Mouse (Mus musculus): ENCODE measurements around the gene Tenm4. TPM values are rescaled to one million over a fixed set of nuclear protein-coding genes. Genes with fewer than 3 reads are reported as not detected.

Tenm4 gene
- polyA plus RNA-seq, 1 experiment from 2014 or later, result 42.7 TPM

DNA sequence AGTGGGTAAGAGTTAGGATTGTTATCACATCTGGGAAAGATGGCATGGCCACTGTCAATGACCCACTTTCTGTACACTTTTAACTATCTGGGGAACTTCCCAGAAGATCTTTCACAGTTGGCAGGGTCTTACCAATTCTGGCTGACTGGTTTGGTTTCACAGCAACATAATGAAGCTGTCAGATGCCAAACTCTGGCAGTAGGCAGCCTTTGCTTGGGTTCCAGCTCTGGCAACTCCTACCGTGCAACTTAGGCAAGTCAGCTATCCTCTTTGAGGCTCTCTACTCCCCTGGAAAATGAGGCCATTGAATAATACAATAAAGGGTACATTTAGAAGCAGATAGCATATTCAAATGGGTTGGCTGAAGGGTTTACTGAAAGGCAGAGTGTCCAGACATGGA lies 226.9 kb downstream of the Tenm4 start:
- H3K9ac ChIP-seq, result no peak overlapping the region
- H3K27me3 ChIP-seq, result no peaks in the 10 kb centered on the region
- H3K4me2 ChIP-seq, result no peak overlapping the region
- no peak overlapping the region for H3K27ac ChIP-seq
- H3K4me3 ChIP-seq (replicated peaks), result no peak overlapping the region
- WGBS, result 96% methylated on average over 1 of the region's 1 CpGs
- no peaks in the 10 kb centered on the region for H3K36me3 ChIP-seq
- H3K9me3 ChIP-seq (replicated peaks), result no peaks in the 10 kb centered on the region
- ATAC-seq (replicated peaks; ENCODE audit: low FRiP score), result no peak
- peaks cover 13% of the 10 kb centered on the region for H3K4me1 ChIP-seq

DNA sequence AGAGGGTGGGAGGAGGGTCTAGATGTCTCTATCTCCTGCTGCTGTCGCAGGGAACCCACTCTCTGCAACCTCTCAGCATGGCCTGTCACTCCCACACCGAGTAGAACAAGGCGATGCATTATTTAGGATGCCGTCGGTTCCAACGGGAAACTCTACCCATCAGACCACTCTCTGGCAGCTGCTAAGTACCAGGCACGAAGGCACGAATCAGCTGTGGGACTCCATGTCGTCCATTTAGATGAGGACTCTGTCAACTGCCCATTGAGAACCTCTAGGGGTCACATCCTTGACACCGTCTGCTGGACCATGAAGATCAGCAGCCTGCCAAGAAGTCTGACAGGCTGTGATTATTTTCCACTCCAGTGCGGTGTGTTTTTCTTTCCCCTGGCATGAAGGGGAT lies 229.4 kb downstream of the Tenm4 start:
- peak; percentile 92 for ATAC-seq (replicated peaks; ENCODE audit: low FRiP score)

DNA sequence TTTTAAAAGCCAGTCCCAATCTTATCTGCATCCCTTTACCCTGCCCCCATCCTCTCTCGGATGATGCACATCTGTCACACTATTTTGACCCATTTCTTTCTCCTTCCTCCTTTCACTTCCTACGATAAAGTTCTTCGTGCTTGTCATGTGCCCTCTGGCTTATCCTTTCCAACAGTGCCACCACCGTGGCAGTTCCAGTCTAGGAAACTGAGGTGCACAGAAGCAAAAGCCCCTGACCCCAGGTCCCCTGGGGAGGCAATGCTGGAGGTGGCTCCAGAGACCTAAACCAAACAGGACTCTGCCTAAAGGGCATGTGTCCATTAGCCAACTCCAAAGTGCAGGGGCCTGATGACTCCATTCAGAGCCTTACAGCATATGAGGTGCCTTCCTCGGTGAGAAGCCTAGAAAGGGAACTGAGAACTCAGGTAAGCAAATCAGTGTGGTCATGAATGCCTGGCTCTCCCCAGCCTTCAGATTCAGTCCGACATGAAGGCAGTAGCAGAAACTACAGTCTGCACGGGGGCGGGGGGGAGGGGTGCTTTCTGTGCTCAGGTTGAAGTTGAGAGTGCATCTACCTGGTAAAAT lies 235.7 kb downstream of the Tenm4 start:
- Histone ChIP-seq H3K36me3 (no peaks in the 10 kb centered on the region), H3K9me3 (replicated peaks) (no peaks in the 10 kb centered on the region), H3K4me3 (replicated peaks) (no peak overlapping the region), H3K27ac (no peak overlapping the region), H3K4me1 (peaks cover 22% of the 10 kb centered on the region), H3K4me2 (no peak overlapping the region), H3K27me3 (no peaks in the 10 kb centered on the region), H3K9ac (no peak overlapping the region)
- ATAC-seq (replicated peaks; ENCODE audit: low FRiP score), result no peak
- WGBS, result 66% methylated on average over 8 of the region's 8 CpGs

More for the DNA sequence above, 229.4 kb downstream of the Tenm4 start:
- H3K4me1 ChIP-seq, result peaks cover 11% of the 10 kb centered on the region
- no peak overlapping the region for H3K27ac ChIP-seq
- H3K4me2 ChIP-seq, result no peak overlapping the region
- WGBS, result 17% methylated on average over 11 of the region's 11 CpGs
- no peak overlapping the region for H3K9ac ChIP-seq
- no peaks in the 10 kb centered on the region for H3K9me3 ChIP-seq (replicated peaks)
- no peaks in the 10 kb centered on the region for H3K36me3 ChIP-seq
- no peak overlapping the region for H3K4me3 ChIP-seq (replicated peaks)
- no peaks in the 10 kb centered on the region for H3K27me3 ChIP-seq

DNA sequence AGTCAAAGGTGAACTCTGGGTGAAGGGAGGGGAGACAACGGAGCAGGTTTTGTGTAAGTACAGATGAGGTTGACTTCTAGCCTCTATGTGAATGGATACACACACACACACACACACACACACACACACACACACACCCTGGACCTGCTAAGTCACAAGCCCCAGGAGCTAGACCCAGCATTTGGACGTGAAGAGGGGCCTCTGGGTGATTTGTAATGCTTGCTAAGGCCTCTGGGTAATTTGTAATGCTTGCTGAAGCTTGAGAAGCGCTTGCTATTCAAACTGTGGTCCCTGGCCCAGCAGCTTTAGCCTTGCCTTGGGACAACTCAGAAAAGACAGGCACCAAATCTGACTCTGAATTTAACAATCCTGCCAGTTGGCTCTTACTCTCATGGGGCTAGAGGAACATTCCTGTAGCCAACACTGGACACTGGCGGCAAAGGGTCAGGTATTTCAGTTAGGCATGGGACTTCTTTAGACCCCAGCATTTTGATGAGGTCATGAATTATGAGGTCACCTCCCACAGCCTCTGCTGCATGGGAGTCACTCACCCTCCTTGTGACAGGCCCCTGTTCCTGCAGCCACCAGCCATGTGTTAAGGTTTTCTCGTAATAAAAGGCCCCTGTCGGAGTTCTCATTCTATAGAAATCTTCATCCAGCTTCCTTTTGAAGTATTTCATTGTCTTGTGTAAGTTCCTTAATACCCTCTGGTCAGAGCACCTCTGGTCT lies 237.3 kb downstream of the Tenm4 start:
- H3K4me2 ChIP-seq, result no peak overlapping the region
- no peak overlapping the region for H3K4me3 ChIP-seq (replicated peaks)
- no peak overlapping the region for H3K27ac ChIP-seq
- H3K4me1 ChIP-seq, result peaks cover 31% of the 10 kb centered on the region
- H3K9me3 ChIP-seq (replicated peaks), result no peaks in the 10 kb centered on the region
- ATAC-seq (replicated peaks; ENCODE audit: low FRiP score), result peak; percentile 62; the same call in 1 of the 2 replicates
- H3K9ac ChIP-seq, result no peak overlapping the region
- H3K36me3 ChIP-seq, result no peaks in the 10 kb centered on the region
- H3K27me3 ChIP-seq, result no peaks in the 10 kb centered on the region
- WGBS, result 50% methylated on average over 6 of the region's 6 CpGs

DNA sequence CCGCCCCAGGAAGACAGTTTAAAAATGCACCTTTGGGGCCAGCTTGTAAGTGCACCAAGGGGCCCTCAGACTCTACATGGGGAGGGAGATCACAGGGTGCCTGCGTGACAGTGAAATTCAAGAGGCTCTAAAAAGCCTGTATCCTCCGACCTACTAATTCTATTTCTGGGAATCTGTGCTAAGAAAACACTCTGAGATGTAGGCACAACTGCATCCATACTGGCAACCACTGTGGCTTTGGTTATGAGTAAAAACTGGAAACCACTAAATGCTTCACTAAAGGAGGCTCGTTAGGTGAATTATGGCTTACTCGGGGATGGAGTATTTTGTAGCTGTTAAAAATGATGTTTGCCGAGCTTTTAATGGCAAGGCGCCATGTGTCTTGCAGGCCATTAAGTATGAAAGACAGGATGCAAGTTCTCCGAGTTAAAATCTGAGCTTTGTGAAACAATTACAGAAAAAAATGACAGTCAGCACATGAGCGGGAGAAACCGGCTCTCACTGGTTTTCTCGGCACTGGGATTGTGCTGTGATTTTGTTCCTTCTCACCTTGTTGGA lies 238.4 kb downstream of the Tenm4 start:
- Histone ChIP-seq H3K36me3 (no peaks in the 10 kb centered on the region), H3K9me3 (replicated peaks) (no peaks in the 10 kb centered on the region), H3K9ac (no peak overlapping the region), H3K4me2 (no peak overlapping the region), H3K27ac (no peak overlapping the region), H3K27me3 (no peaks in the 10 kb centered on the region), H3K4me3 (replicated peaks) (no peak overlapping the region), H3K4me1 (peaks cover 41% of the 10 kb centered on the region)
- 37% methylated on average over 11 of the region's 11 CpGs for WGBS
- ATAC-seq (replicated peaks; ENCODE audit: low FRiP score), result no peak

DNA sequence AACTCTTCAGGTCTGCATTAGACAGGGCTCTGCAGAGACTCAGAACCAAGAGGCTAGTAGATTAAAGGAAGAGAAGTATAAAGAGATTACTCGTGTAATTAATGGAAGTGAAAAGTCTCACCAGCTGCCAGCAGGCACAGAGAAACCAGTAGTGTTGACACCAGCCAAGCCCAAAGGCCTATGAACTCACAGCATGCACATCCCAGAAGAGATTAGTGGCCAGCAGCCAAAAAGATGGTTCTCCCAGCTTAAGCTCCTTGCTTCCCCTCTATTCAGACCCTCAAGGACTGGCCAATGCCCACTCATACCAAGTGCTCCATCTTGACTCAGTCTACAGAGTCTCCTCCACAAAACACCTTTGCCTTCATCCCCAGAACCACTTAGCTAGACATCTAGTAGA lies 242.8 kb downstream of the Tenm4 start:
- Histone ChIP-seq H3K36me3 (no peaks in the 10 kb centered on the region), H3K9me3 (replicated peaks) (no peaks in the 10 kb centered on the region), H3K27me3 (no peaks in the 10 kb centered on the region), H3K4me1 (peaks cover 59% of the 10 kb centered on the region), H3K27ac (peak overlapping the region; percentile 37), H3K4me3 (replicated peaks) (no peak overlapping the region), H3K4me2 (no peak overlapping the region), H3K9ac (no peak overlapping the region)
- 71% methylated on average over 1 of the region's 1 CpGs for WGBS
- no peak for ATAC-seq (replicated peaks; ENCODE audit: low FRiP score)

DNA sequence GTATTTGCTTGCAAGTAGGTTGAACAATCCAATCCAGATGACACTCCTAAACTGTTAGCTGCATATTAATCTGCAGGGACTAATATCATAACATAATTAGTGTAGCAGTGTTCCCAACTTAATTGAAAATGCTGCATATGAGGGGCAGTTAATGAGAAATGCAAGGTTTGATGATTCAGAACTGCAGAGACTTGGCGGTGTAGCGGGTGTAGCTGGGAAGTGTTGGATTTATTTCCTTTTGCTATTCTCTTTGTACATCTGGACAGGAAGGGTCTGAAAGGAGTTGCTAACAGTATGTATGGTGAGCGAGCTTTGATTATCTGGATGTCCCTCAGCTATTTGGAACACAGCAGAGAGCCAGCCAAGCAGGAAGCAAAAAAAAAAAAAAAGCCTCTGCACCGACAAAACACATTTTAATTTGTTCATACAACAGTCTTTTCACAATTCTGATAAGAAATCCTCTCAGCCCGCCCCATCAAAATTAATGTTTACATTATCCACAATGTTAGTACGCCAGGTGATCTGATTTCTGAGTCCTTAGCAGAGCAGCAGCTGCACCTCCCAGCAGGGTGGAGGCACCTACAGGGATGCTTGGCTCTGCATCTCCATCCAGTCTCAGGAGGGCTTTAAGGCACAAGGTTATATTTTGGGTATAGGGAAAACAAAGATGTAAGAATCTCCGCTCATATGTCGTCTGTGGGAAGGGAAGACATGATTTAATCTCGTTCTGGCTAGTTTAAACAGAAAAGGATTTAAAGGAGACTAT lies 243.4 kb downstream of the Tenm4 start:
- 65% methylated on average over 9 of the region's 9 CpGs for WGBS
- ATAC-seq (replicated peaks; ENCODE audit: low FRiP score), result no peak
- Histone ChIP-seq H3K4me1 (peaks cover 56% of the 10 kb centered on the region), H3K4me2 (no peak overlapping the region), H3K36me3 (no peaks in the 10 kb centered on the region), H3K9me3 (replicated peaks) (no peaks in the 10 kb centered on the region), H3K27me3 (no peaks in the 10 kb centered on the region), H3K9ac (no peak overlapping the region), H3K4me3 (replicated peaks) (no peak overlapping the region), H3K27ac (peak overlapping the region; percentile 37)

DNA sequence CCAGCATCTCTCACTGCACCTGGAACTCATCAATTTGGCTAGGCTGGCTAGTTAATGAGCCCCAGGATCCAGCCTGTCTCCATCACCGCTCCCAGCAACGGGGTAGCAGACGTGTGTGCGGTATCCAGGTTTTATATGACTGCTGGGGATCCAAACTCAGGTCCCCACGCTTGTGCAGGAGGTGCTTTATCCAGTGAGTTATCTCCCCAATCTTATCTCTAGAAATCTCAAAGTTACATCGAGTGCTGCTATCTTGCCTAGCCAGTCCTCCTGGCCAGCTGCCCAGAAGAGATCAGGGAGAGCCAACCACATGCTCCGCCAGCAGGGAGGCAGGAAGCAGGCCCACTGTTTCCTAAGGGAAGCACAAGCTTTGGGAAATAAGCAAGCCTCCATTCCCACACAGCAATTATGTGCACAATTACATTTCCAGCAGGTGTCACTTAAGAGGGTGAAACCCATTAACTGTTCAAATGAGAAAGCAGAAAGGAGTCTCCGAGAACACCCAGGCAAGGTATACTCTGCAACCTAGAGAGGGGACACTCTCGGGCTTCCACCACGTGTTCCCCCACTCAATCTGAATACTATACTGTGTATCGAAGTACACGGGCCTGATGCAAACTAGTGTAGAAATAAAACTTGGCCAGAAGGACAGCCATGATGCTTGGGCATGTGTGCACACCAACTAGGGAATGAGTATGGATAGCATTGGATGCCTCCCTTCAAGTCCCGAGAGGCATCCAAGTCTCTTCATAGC lies 246.4 kb downstream of the Tenm4 start:
- no peak overlapping the region for H3K4me2 ChIP-seq
- no peaks in the 10 kb centered on the region for H3K27me3 ChIP-seq
- H3K4me1 ChIP-seq, result peaks cover 72% of the 10 kb centered on the region
- H3K27ac ChIP-seq, result peak overlapping the region; percentile 32; the same call in 1 of the 2 replicates
- whole genome bisulfite sequencing, result 64% methylated on average over 13 of the region's 13 CpGs
- H3K9ac ChIP-seq, result no peak overlapping the region
- 0 out of 2 replicates have a peak, but pooled peaks have one; percentile 32 for ATAC-seq (replicated peaks; ENCODE audit: low FRiP score)
- no peaks in the 10 kb centered on the region for H3K36me3 ChIP-seq
- no peak overlapping the region for H3K4me3 ChIP-seq (replicated peaks)
- no peaks in the 10 kb centered on the region for H3K9me3 ChIP-seq (replicated peaks)

DNA sequence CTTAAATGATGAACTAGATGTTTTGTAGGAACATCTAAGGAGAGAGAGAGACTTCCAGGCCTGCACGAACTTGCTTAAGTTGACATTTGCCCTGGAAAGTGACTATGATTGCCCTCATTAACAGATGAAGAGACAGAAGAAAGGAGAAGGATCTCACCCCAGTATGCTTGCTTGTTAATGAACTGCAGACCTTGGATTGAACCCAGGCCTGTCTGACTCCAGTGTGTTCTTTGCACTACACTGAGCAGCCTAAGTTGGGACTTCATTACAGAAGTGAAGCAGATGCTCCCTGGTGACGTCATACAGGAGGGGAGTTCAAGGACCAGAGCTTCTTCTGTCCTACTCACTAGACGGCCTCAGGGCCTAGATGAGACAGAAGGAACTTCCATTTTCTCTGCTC lies 247.1 kb downstream of the Tenm4 start:
- Histone ChIP-seq H3K36me3 (no peaks in the 10 kb centered on the region), H3K4me2 (no peak overlapping the region), H3K9me3 (replicated peaks) (no peaks in the 10 kb centered on the region), H3K4me1 (peaks cover 65% of the 10 kb centered on the region), H3K27ac (no peak overlapping the region), H3K27me3 (no peaks in the 10 kb centered on the region), H3K9ac (no peak overlapping the region), H3K4me3 (replicated peaks) (no peak overlapping the region)
- 68% methylated on average over 3 of the region's 3 CpGs for WGBS
- ATAC-seq (replicated peaks; ENCODE audit: low FRiP score), result no peak

DNA sequence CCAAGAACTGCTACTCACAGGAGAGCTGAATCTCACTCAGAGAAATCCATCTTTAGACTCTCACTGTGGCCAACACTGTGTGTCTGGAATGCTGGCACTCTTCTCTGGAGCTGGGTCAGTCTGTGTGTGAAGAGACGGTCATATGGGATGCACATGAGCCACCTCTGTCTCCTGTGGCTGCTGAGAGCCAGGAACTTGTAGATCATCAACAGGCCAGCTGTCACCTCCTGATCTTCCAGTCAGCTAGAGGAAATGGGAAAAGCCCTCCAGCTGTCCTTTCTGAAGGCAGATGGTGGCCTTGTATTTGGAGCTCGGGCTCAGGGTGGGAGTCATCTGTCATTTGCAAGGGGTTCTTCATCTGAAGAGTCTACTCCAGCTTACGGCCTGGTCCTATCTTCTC lies 249.0 kb downstream of the Tenm4 start:
- no peak overlapping the region for H3K4me3 ChIP-seq (replicated peaks)
- H3K27ac ChIP-seq, result no peak overlapping the region
- H3K27me3 ChIP-seq, result no peaks in the 10 kb centered on the region
- 56% methylated on average over 3 of the region's 3 CpGs for WGBS
- H3K36me3 ChIP-seq, result no peaks in the 10 kb centered on the region
- no peak overlapping the region for H3K9ac ChIP-seq
- peaks cover 48% of the 10 kb centered on the region for H3K4me1 ChIP-seq
- H3K4me2 ChIP-seq, result no peak overlapping the region
- ATAC-seq (replicated peaks; ENCODE audit: low FRiP score), result 0 out of 2 replicates have a peak, but pooled peaks have one; percentile 42
- no peaks in the 10 kb centered on the region for H3K9me3 ChIP-seq (replicated peaks)

DNA sequence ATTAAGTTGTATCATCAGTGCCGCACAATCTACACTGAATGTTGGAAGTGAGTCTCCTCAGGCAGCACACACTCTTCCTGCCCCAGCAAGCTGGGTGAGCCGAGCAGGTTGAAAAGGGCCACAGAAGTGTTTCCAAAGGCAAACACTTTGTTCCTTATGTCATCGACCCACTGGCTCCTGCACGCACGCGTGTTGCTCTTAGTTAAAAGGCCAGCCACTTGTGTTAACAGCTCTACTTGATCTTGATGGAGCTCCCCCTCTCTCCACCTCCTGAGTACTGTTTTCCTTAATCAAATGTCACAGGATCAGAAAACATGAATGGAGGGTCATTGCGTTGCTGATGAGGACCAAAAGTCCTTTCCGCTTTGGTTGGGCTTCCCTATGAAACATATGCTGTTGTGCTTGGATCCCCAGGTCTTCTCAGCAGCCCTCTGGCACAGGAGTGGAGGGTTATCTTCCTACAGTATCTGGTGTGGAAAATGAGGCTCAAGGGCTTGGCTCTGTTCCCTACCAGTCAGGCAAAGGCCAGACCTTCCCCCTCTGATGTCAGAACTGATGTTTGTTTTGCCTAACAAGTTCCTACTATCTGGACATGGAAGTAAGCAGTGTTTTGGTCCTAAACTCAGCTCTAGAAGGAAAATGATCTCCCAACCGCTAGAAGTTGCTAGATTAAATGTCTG lies 250.0 kb downstream of the Tenm4 start:
- no peak for ATAC-seq (replicated peaks; ENCODE audit: low FRiP score)

More for the DNA sequence above, 250.0 kb downstream of the Tenm4 start:
- Histone ChIP-seq H3K4me1 (peaks cover 51% of the 10 kb centered on the region), H3K27me3 (no peaks in the 10 kb centered on the region), H3K36me3 (no peaks in the 10 kb centered on the region), H3K9me3 (replicated peaks) (no peaks in the 10 kb centered on the region), H3K27ac (no peak overlapping the region), H3K4me3 (replicated peaks) (no peak overlapping the region), H3K9ac (no peak overlapping the region), H3K4me2 (no peak overlapping the region)
- WGBS, result 63% methylated on average over 9 of the region's 9 CpGs
